Mouse (Mus musculus): ENCODE measurements around the gene Olfr469. TPM values are rescaled to one million over a fixed set of nuclear protein-coding genes. Genes with fewer than 3 reads are reported as not detected.

Olfr469 gene
- polyA plus RNA-seq, 1 experiment = not detected

DNA sequence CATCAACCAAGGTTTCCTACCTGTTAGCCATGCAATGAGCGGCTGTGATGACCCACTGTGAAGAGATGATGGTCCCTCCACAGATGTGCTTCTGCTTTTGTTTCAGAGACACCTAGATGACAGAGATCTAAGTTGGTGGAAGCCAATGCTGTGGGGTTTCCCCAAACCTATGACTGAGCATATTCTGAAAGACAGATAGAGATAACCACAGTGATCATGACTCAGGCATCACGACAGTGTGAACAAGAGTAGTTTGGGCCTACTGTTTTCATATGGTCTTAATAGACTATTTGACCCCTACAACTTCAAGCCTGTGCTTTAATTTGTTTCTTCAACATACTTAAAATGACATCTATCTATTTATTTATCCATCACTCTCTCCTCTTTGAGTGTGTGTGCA lies 28.8 kb downstream of the Olfr469 start:
- H3K4me1 ChIP-seq (ENCODE audit: control insufficient read depth, insufficient read depth, insufficient read length, low read length) = no peaks in the 10 kb centered on the region
- no peak overlapping the region for H3K4me3 ChIP-seq (ENCODE audit: low read depth, low read length)
- 78% methylated on average over 2 of the region's 2 CpGs for WGBS
- no peaks in the 10 kb centered on the region for H3K27me3 ChIP-seq (ENCODE audit: control insufficient read depth, insufficient read depth, low read length)
- no peak for TF ChIP-seq POLR2A (IDR thresholded peaks at IDR 0.05; ENCODE audit: low read depth, low read length)
- TF ChIP-seq CTCF (IDR thresholded peaks at IDR 0.05; ENCODE audit: extremely low read depth, insufficient read length, insufficient replicate concordance, low read depth, low read length) = no peak
- H3K27ac ChIP-seq (ENCODE audit: insufficient read depth, low read depth, low read length) = no peak overlapping the region
- H3K36me3 ChIP-seq (ENCODE audit: control insufficient read depth, insufficient read depth, low read length) = no peaks in the 10 kb centered on the region

DNA sequence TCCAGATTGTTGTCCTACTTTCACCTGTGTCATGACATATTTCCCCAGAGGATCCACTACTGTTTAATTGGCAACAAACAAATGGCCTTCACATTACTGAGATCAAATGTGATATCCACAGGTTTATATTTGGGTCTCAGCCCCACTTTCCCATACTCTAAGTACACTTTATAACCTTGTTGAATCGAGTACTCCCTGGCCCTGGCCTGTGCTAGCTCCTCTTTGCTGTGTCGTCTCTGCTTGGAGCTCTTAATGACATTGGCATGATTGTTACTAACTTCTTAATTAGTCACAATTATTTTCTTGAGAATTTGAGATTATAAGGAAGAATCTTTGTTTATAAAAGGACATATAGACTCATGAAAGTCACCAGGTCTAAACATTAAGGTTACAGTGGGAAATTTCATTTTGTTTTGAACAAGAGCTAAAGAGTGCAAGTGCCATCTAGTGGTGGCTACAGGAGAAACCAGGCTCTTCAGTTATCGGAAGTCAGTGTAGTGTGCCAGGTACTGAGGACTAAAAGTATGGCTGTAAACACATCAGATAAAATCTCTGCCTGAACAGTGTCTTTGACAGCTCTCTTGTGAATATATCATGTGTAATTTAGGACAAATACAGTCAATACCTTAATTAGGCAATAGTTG lies 37.2 kb downstream of the Olfr469 start:
- H3K36me3 ChIP-seq (ENCODE audit: control insufficient read depth, insufficient read depth, low read length) = no peaks in the 10 kb centered on the region
- no peak overlapping the region for H3K4me3 ChIP-seq (ENCODE audit: low read depth, low read length)
- TF ChIP-seq CTCF (IDR thresholded peaks at IDR 0.05; ENCODE audit: extremely low read depth, insufficient read length, insufficient replicate concordance, low read depth, low read length) (no peak), POLR2A (IDR thresholded peaks at IDR 0.05; ENCODE audit: low read depth, low read length) (no peak)
- no peaks in the 10 kb centered on the region for H3K27me3 ChIP-seq (ENCODE audit: control insufficient read depth, insufficient read depth, low read length)
- no peaks in the 10 kb centered on the region for H3K4me1 ChIP-seq (ENCODE audit: control insufficient read depth, insufficient read depth, insufficient read length, low read length)
- no peak overlapping the region for H3K27ac ChIP-seq (ENCODE audit: insufficient read depth, low read depth, low read length)
- 58% methylated on average over 3 of the region's 3 CpGs for WGBS

GRCm38 (mm10) chr7:107779611-107780010 lies 45.7 kb downstream of the Olfr469 start:
- Histone ChIP-seq H3K4me3 (ENCODE audit: low read depth, low read length) (no peak overlapping the region), H3K36me3 (ENCODE audit: control insufficient read depth, insufficient read depth, low read length) (no peaks in the 10 kb centered on the region), H3K27me3 (ENCODE audit: control insufficient read depth, insufficient read depth, low read length) (no peaks in the 10 kb centered on the region), H3K27ac (ENCODE audit: insufficient read depth, low read depth, low read length) (no peak overlapping the region), H3K4me1 (ENCODE audit: control insufficient read depth, insufficient read depth, insufficient read length, low read length) (no peaks in the 10 kb centered on the region)
- TF ChIP-seq POLR2A (IDR thresholded peaks at IDR 0.05; ENCODE audit: low read depth, low read length) (no peak), CTCF (IDR thresholded peaks at IDR 0.05; ENCODE audit: extremely low read depth, insufficient read length, insufficient replicate concordance, low read depth, low read length) (no peak)
- 39% methylated on average over 4 of the region's 4 CpGs for WGBS

- no peak for TF ChIP-seq POLR2A (IDR thresholded peaks at IDR 0.05; ENCODE audit: low read depth, low read length)
- TF ChIP-seq CTCF (IDR thresholded peaks at IDR 0.05; ENCODE audit: extremely low read depth, insufficient read length, insufficient replicate concordance, low read depth, low read length) = no peak
- H3K4me3 ChIP-seq (ENCODE audit: low read depth, low read length) = no peak overlapping the region
- no peaks in the 10 kb centered on the region for H3K36me3 ChIP-seq (ENCODE audit: control insufficient read depth, insufficient read depth, low read length)
- H3K27ac ChIP-seq (ENCODE audit: insufficient read depth, low read depth, low read length) = no peak overlapping the region
- H3K27me3 ChIP-seq (ENCODE audit: control insufficient read depth, insufficient read depth, low read length) = no peaks in the 10 kb centered on the region
- 24% methylated on average over 1 of the region's 1 CpGs for WGBS
- no peaks in the 10 kb centered on the region for H3K4me1 ChIP-seq (ENCODE audit: control insufficient read depth, insufficient read depth, insufficient read length, low read length)
Observed at GRCm38 (mm10) chr7:107778216-107778615, 47.1 kb downstream of the Olfr469 start.

GRCm38 (mm10) chr7:107770812-107771211 lies 54.5 kb downstream of the Olfr469 start:
- 66% methylated on average over 6 of the region's 6 CpGs for WGBS
- no peak overlapping the region for H3K4me3 ChIP-seq (ENCODE audit: low read depth, low read length)
- no peaks in the 10 kb centered on the region for H3K4me1 ChIP-seq (ENCODE audit: control insufficient read depth, insufficient read depth, insufficient read length, low read length)
- H3K36me3 ChIP-seq (ENCODE audit: control insufficient read depth, insufficient read depth, low read length) = no peaks in the 10 kb centered on the region
- H3K27me3 ChIP-seq (ENCODE audit: control insufficient read depth, insufficient read depth, low read length) = no peaks in the 10 kb centered on the region
- TF ChIP-seq POLR2A (IDR thresholded peaks at IDR 0.05; ENCODE audit: low read depth, low read length) (no peak), CTCF (IDR thresholded peaks at IDR 0.05; ENCODE audit: extremely low read depth, insufficient read length, insufficient replicate concordance, low read depth, low read length) (no peak)
- no peak overlapping the region for H3K27ac ChIP-seq (ENCODE audit: insufficient read depth, low read depth, low read length)

Other genes starting within 250 kb of the Olfr469 start
- 3.9 and 10.6 TPM in 2 replicates for gene Ppfibp2, start 230.3 kb downstream of the Olfr469 start, polyA plus RNA-seq (2012; rRNA removed)
- gene 5330417H12Rik, start 200.4 kb downstream of the Olfr469 start, polyA plus RNA-seq (2012; rRNA removed) = not detected in 2 replicates
- not detected in 2 replicates for gene Cyb5r2, start 67.5 kb downstream of the Olfr469 start, polyA plus RNA-seq (2012; rRNA removed)
- gene Ovch2, start 24.3 kb downstream of the Olfr469 start, polyA plus RNA-seq (2012; rRNA removed) = not detected in 2 replicates
- not detected in 2 replicates for gene Olfr467, start 13.3 kb downstream of the Olfr469 start, polyA plus RNA-seq (2012; rRNA removed)
- gene Olfr470, start 21.9 kb upstream of the Olfr469 start, polyA plus RNA-seq (2012; rRNA removed) = not detected in 2 replicates
- gene Olfr472, start 72.4 kb upstream of the Olfr469 start, polyA plus RNA-seq (2012; rRNA removed) = not detected in 2 replicates
- gene Olfr473, start 104.9 kb upstream of the Olfr469 start, polyA plus RNA-seq (2012; rRNA removed) = not detected in 2 replicates
- gene Olfr474, start 129.1 kb upstream of the Olfr469 start, polyA plus RNA-seq (2012; rRNA removed) = not detected in 2 replicates
- not detected in 2 replicates for gene Olfr476, start 139.3 kb upstream of the Olfr469 start, polyA plus RNA-seq (2012; rRNA removed)
- gene Olfr477, start 161.2 kb upstream of the Olfr469 start, polyA plus RNA-seq (2012; rRNA removed) = not detected in 2 replicates
- not detected in 2 replicates for gene Olfr478, start 208.4 kb upstream of the Olfr469 start, polyA plus RNA-seq (2012; rRNA removed)
- gene Olfr479, start 225.2 kb upstream of the Olfr469 start, polyA plus RNA-seq (2012; rRNA removed) = not detected in 2 replicates
- not detected in 2 replicates for gene Olfr480, start 241.8 kb upstream of the Olfr469 start, polyA plus RNA-seq (2012; rRNA removed)